Mouse (Mus musculus) heart, embryonic 12.5 days (tissue): ENCODE results near the gene Olfr806. TPM values are rescaled to one million over a fixed set of nuclear protein-coding genes. Genes with fewer than 3 reads are reported as not detected.

Experiments
- ATAC-seq: fragments of 200-750 bp; cut with Nextera tagmentation; 2 replicates; pipeline ENCODE4 v1.8.0; 2017; ENCODE audit warnings: moderate TSS enrichment, moderate library complexity; ENCODE audit not compliant: insufficient number of reproducible peaks, low FRiP score
- H3K27ac ChIP-seq: fragments of 300-500 bp; sonication (generic); 2 replicates; pipeline ENCODE4 v1.5.1; 2016; ENCODE audit warnings: mild to moderate bottlenecking, moderate library complexity; ENCODE audit not compliant: poor library complexity, severe bottlenecking
- H3K27me3 ChIP-seq: fragments of 300-500 bp; sonication (generic); replicated peaks from 2 replicates; pipeline ENCODE4 v1.6.1; 2016; ENCODE audit warnings: mild to moderate bottlenecking, moderate library complexity
- H3K36me3 ChIP-seq: fragments of 300-500 bp; sonication (generic); 2 replicates; pipeline ENCODE4 v1.6.1; 2016; ENCODE audit warnings: mild to moderate bottlenecking, moderate library complexity
- H3K4me1 ChIP-seq: fragments of 300-500 bp; sonication (generic); replicated peaks from 2 replicates; pipeline ENCODE4 v1.6.1; 2016; ENCODE audit warnings: mild to moderate bottlenecking
- H3K4me2 ChIP-seq: fragments of 300-500 bp; sonication (generic); 2 replicates; pipeline ENCODE4 v1.6.1; 2016; ENCODE audit warnings: mild to moderate bottlenecking, moderate library complexity
- H3K4me3 ChIP-seq: fragments of 300-500 bp; sonication (generic); 2 replicates; pipeline ENCODE4 v1.5.1; 2016; ENCODE audit warnings: mild to moderate bottlenecking
- H3K9ac ChIP-seq: fragments of 300-500 bp; sonication (generic); 2 replicates; pipeline ENCODE4 v1.6.1; 2016; ENCODE audit warnings: mild to moderate bottlenecking, moderate library complexity
- H3K9me3 ChIP-seq: fragments of 300-500 bp; sonication (generic); replicated peaks from 2 replicates; pipeline ENCODE4 v1.6.1; 2016; ENCODE audit warnings: mild to moderate bottlenecking, moderate library complexity
- WGBS: fragments of 180-500 bp; shearing (Covaris S2); methylation state at CpG from one replicate; pipeline ENCODE4 v1.1.7; 2016; 5-methylcytosine and 5-hydroxymethylcytosine counted together
- microRNA-seq: library from miRNA; unstranded; fragments of <30 nt; microRNA quantifications from one replicate; pipeline ENCODE4, GENCODE M21; 2017
- polyA plus RNA-seq: library from polyadenylated mRNA; unstranded; fragments of >200 nt; fragmentation: Nextera tagmentation; extraction: Ambion mirVana; gene quantifications from 2 replicates; pipeline ENCODE4 v1.2.1, GENCODE M21; 2016

Olfr806 gene
- not detected in 2 replicates for polyA plus RNA-seq

DNA sequence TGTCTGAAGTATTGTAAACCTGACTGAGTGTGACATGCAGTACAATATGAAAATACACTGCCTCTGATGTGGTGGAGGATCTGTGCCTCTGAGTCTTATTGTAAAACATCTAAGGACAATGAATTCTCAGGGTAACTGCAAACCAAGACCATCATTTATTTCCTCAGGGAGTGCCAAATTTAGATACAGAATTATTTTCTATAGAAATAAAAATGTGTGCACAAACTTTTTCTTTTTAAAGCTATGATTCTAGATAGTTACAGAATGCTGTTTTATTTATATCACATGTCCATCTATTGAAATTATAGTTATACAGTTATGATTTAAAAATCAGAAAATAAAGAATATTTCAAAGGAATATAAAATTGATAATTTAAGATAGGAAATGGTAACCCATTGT, at the start of gene Olfr806:
TSS of gene Olfr806 (minus strand) at position 101 of the 400 bp plus-strand sequence.
- H3K9ac ChIP-seq, result no peak within 1 kb of the TSS
- 0 out of 2 replicates have a peak, but pooled peaks cover 3% of the 10 kb centered on the region for H3K9me3 ChIP-seq
- ATAC-seq, result no peak
- H3K4me2 ChIP-seq, result no peak within 1 kb of the TSS
- no peaks in the 10 kb centered on the region for H3K27me3 ChIP-seq
- no peaks in the 10 kb centered on the region for H3K4me1 ChIP-seq
- no peak within 1 kb of the TSS for H3K4me3 ChIP-seq
- H3K36me3 ChIP-seq, result no peaks in the 10 kb centered on the region
- no peak within 1 kb of the TSS for H3K27ac ChIP-seq

DNA sequence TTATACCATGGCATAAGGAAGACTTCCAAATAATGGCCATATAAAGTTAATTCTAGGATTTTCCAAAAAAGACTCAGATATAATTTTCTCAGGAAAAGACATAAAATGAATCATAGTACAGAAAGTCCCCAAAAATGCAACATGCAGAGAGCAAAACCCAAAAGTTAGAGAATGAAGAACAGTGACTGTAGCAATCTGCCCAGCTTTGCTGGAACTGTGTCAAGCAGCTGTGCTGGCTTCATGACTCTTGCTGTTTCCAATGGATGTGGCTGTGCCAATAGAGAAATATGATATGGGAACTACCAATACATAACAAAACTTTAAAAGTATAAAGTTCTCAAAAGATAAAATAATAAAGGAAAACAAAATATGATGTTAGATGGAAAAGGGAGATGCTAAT, 36.4 kb upstream of the Olfr806 start:
- no peak for ATAC-seq
- H3K4me1 ChIP-seq, result no peaks in the 10 kb centered on the region
- no peak overlapping the region for H3K9ac ChIP-seq
- no peaks in the 10 kb centered on the region for H3K27me3 ChIP-seq
- H3K4me3 ChIP-seq, result no peak overlapping the region
- H3K27ac ChIP-seq, result no peak overlapping the region
- H3K36me3 ChIP-seq, result no peaks in the 10 kb centered on the region
- H3K4me2 ChIP-seq, result no peak overlapping the region
- H3K9me3 ChIP-seq, result no peaks in the 10 kb centered on the region

DNA sequence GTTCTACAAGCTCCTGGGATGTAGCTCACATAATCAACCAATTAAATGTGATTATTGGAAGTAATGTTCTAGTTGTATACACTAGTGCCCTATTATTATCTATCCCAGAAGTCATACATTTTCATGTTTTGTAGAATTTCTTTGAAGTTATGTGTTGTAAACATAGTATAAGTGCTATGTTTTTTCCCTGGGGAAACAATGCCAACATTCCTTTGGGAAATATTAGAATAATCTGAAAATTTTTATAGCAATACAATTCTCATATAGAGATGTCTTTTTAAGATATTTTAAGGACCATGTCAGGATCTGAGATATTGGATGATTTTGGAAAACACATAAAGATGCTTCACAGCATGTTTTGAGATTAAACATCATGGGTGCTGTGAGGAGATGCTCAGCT, 32.6 kb upstream of the Olfr806 start, which contains the start of gene Olfr809:
TSS of gene Olfr809 (plus strand) at position 301 of the 400 bp plus-strand sequence.
- no peaks in the 10 kb centered on the region for H3K36me3 ChIP-seq
- H3K4me1 ChIP-seq, result no peaks in the 10 kb centered on the region
- H3K9ac ChIP-seq, result no peak within 1 kb of the TSS
- no peak within 1 kb of the TSS for H3K4me2 ChIP-seq
- no peak for ATAC-seq
- H3K9me3 ChIP-seq, result no peaks in the 10 kb centered on the region
- H3K4me3 ChIP-seq, result no peak within 1 kb of the TSS
- H3K27ac ChIP-seq, result no peak within 1 kb of the TSS
- H3K27me3 ChIP-seq, result no peaks in the 10 kb centered on the region

DNA sequence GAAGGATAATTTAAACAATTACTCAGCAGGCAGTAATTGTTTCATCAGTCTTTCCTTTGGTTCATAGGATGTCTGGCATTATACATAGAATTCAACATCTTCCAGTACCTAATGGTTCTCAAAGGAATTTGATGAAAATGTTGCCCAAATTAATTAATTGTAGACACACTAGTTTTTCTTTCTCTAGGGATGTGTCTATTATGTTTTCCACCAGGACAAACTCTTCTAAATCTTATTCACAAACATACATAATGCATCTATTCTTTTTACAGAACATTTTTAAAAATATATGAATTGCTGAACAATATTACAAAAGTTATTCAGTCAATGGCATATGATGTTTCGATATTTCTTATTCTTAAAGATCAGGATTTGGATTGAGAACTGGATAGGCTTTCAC, 23.5 kb upstream of the Olfr806 start, which contains the start of gene Olfr808:
TSS of gene Olfr808 (plus strand) at position 301 of the 400 bp plus-strand sequence.
- H3K9ac ChIP-seq, result no peak within 1 kb of the TSS
- H3K27ac ChIP-seq, result no peak within 1 kb of the TSS
- WGBS, result 79% methylated on average over 1 of the region's 1 CpGs
- no peak for ATAC-seq
- H3K36me3 ChIP-seq, result no peaks in the 10 kb centered on the region
- H3K4me3 ChIP-seq, result no peak within 1 kb of the TSS
- no peaks in the 10 kb centered on the region for H3K9me3 ChIP-seq
- H3K4me2 ChIP-seq, result no peak within 1 kb of the TSS
- no peaks in the 10 kb centered on the region for H3K27me3 ChIP-seq
- no peaks in the 10 kb centered on the region for H3K4me1 ChIP-seq

DNA sequence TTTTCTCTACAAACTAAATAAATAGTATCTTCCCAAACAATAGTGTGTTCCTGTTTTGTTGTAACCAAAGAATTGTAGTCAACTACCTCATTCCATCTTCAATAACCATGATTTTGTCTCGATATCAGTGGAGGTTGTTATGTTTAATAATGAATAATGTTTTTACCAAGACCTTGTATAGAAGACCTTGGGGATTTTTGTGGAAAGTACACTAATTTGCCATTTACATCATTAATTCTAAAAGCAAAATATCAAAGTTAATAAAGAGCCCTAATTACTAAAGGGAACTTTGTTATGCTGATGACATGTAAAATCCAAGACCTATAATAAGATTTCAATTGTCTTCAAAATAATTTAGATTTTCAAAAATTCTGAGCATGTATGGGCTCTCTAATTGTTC, 16.0 kb upstream of the Olfr806 start, which contains the start of gene Olfr807:
TSS of gene Olfr807 (minus strand) at position 101 of the 400 bp plus-strand sequence.
- H3K4me3 ChIP-seq, result no peak within 1 kb of the TSS
- no peak for ATAC-seq
- 75% methylated on average over 1 of the region's 1 CpGs for WGBS
- no peaks in the 10 kb centered on the region for H3K9me3 ChIP-seq
- no peaks in the 10 kb centered on the region for H3K27me3 ChIP-seq
- H3K27ac ChIP-seq, result no peak within 1 kb of the TSS
- no peak within 1 kb of the TSS for H3K4me2 ChIP-seq
- H3K4me1 ChIP-seq, result no peaks in the 10 kb centered on the region
- H3K9ac ChIP-seq, result no peak within 1 kb of the TSS
- H3K36me3 ChIP-seq, result no peaks in the 10 kb centered on the region

DNA sequence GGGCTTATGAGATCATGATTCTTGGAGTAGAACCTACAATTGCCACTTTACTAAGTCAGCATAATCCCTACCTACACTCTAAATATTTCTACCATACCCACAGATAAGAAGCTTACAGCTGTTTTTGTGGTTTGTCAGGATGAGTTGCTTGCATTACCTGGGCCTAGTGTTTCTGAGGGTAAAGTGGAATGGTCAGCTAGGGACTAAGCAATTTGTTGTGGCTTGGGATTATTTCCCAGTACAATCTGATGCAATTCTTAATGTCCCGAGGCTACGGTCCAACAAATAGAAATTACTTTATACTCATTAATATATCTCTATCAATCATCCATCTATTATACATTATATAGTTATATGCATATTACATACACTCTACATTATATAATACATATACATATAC, 12.4 kb downstream of the Olfr806 start, which contains the start of gene Olfr805:
TSS of gene Olfr805 (minus strand) at position 101 of the 400 bp plus-strand sequence.
- ATAC-seq, result no peak
- H3K27ac ChIP-seq, result no peak within 1 kb of the TSS
- no peak within 1 kb of the TSS for H3K9ac ChIP-seq
- WGBS, result 99% methylated on average over 2 of the region's 2 CpGs
- no peaks in the 10 kb centered on the region for H3K36me3 ChIP-seq
- H3K4me2 ChIP-seq, result no peak within 1 kb of the TSS
- no peaks in the 10 kb centered on the region for H3K27me3 ChIP-seq
- no peak within 1 kb of the TSS for H3K4me3 ChIP-seq
- H3K9me3 ChIP-seq, result 0 out of 2 replicates have a peak, but pooled peaks cover 7% of the 10 kb centered on the region
- H3K4me1 ChIP-seq, result no peaks in the 10 kb centered on the region

DNA sequence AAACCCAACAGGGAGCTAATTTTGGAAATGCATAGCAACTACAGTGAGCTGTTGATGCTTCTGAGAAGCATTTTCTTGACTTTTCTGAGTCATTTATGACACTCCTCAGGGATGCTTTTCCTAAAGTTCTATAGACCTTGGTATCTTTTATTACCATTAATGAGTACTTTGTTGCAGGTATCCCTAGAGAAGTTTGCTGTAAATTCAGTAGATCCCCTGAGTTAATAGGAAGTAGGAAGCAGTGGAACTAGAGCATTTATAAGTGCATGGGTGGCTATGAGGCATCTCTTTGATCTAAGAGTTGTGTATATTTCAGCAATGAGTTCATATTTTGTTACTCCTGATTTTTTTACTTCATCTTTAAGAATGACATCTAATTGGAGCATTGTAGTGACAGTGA, 38.8 kb downstream of the Olfr806 start, which contains the start of gene Olfr804:
TSS of gene Olfr804 (plus strand) at position 301 of the 400 bp plus-strand sequence.
- H3K4me3 ChIP-seq, result no peak within 1 kb of the TSS
- no peaks in the 10 kb centered on the region for H3K36me3 ChIP-seq
- no peaks in the 10 kb centered on the region for H3K4me1 ChIP-seq
- no peak within 1 kb of the TSS for H3K4me2 ChIP-seq
- ATAC-seq, result no peak
- no peaks in the 10 kb centered on the region for H3K27me3 ChIP-seq
- H3K27ac ChIP-seq, result no peak within 1 kb of the TSS
- H3K9me3 ChIP-seq, result no peaks in the 10 kb centered on the region
- H3K9ac ChIP-seq, result no peak within 1 kb of the TSS

DNA sequence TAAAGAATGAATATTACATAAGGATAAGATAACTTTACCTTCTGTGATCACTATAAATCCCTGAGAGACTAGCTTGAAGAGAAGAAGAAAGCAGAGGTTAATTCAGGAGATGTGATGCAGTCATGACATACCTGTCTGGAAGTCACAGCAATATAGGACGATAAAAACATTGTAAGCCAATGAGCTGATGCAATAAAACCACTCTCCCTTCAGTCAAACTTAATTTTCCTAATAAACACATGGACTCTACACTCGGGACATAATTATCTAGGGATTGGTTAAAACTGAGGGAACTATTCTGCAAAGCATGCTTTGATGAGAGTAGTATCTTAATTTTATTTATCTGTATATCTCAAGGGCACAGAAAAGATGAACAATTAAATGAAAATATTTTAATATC, 47.5 kb downstream of the Olfr806 start, which contains the start of gene Olfr803:
TSS of gene Olfr803 (minus strand) at position 101 of the 400 bp plus-strand sequence.
- no peaks in the 10 kb centered on the region for H3K36me3 ChIP-seq
- no peak within 1 kb of the TSS for H3K4me2 ChIP-seq
- H3K27me3 ChIP-seq, result no peaks in the 10 kb centered on the region
- 64% methylated on average over 2 of the region's 2 CpGs for WGBS
- no peaks in the 10 kb centered on the region for H3K9me3 ChIP-seq
- no peak within 1 kb of the TSS for H3K27ac ChIP-seq
- no peaks in the 10 kb centered on the region for H3K4me1 ChIP-seq
- H3K9ac ChIP-seq, result no peak within 1 kb of the TSS
- no peak for ATAC-seq
- no peak within 1 kb of the TSS for H3K4me3 ChIP-seq

DNA sequence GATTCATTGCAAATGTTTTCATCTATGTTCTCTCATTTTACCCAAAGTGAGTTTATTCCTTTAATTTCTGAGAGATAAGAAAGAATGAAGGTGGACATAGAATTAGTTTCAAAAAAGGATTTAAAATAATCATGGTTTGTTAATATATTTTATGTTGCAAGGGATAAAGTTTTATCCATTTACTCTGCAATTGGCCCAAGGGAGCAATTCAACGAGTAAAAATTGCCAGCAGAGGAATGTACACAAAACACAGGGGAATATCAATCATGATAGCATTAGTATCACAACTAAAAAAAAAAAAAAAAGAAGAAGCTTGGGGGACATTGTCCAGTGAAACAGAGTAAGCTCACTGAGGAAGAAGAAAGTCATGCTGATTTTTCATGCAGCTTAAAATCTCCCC, 53.7 kb downstream of the Olfr806 start, which contains the start of gene Olfr802:
TSS of gene Olfr802 (minus strand) at position 101 of the 400 bp plus-strand sequence.
- Histone ChIP-seq H3K27ac (no peak within 1 kb of the TSS), H3K4me1 (no peaks in the 10 kb centered on the region), H3K9ac (no peak within 1 kb of the TSS), H3K27me3 (no peaks in the 10 kb centered on the region), H3K4me2 (no peak within 1 kb of the TSS), H3K9me3 (no peaks in the 10 kb centered on the region), H3K4me3 (no peak within 1 kb of the TSS), H3K36me3 (no peaks in the 10 kb centered on the region)
- WGBS, result 51% methylated on average over 1 of the region's 1 CpGs
- no peak for ATAC-seq

Small RNA genes lying within 50 kb of the gene (microRNA-seq; reads per million reads assigned to microRNA genes)
- gene Gm24485, result not detected

Other genes with a start within 250 kb of the Olfr806 start
- gene Olfr790, start 243.4 kb downstream of the Olfr806 start, polyA plus RNA-seq, result not detected in 2 replicates
- gene Olfr791, start 220.1 kb downstream of the Olfr806 start, polyA plus RNA-seq, result not detected in 2 replicates
- not detected in 2 replicates for gene Olfr792, start 202.8 kb downstream of the Olfr806 start, polyA plus RNA-seq
- gene Olfr794, start 174.3 kb downstream of the Olfr806 start, polyA plus RNA-seq, result not detected in 2 replicates
- not detected in 2 replicates for gene Olfr796, start 129.4 kb downstream of the Olfr806 start, polyA plus RNA-seq
- not detected in 2 replicates for gene Olfr798, start 114.0 kb downstream of the Olfr806 start, polyA plus RNA-seq
- not detected in 2 replicates for gene Olfr799, start 104.4 kb downstream of the Olfr806 start, polyA plus RNA-seq
- gene Olfr800, start 84.2 kb downstream of the Olfr806 start, polyA plus RNA-seq, result not detected in 2 replicates
- gene Olfr801, start 68.1 kb downstream of the Olfr806 start, polyA plus RNA-seq, result not detected in 2 replicates
- not detected in 2 replicates for gene Olfr802, start 53.8 kb downstream of the Olfr806 start, polyA plus RNA-seq
- not detected in 2 replicates for gene Olfr803, start 47.6 kb downstream of the Olfr806 start, polyA plus RNA-seq
- not detected in 2 replicates for gene Olfr804, start 38.7 kb downstream of the Olfr806 start, polyA plus RNA-seq
- not detected in 2 replicates for gene Olfr805, start 12.5 kb downstream of the Olfr806 start, polyA plus RNA-seq
- not detected in 2 replicates for gene Olfr807, start 15.9 kb upstream of the Olfr806 start, polyA plus RNA-seq
- gene Olfr808, start 23.6 kb upstream of the Olfr806 start, polyA plus RNA-seq, result not detected in 2 replicates
- gene Olfr809, start 32.7 kb upstream of the Olfr806 start, polyA plus RNA-seq, result not detected in 2 replicates
- gene Olfr810, start 53.0 kb upstream of the Olfr806 start, polyA plus RNA-seq, result not detected in 2 replicates
- gene Olfr811, start 62.5 kb upstream of the Olfr806 start, polyA plus RNA-seq, result not detected in 2 replicates
- gene Olfr812, start 104.2 kb upstream of the Olfr806 start, polyA plus RNA-seq, result not detected in 2 replicates
- not detected in 2 replicates for gene Olfr813, start 113.4 kb upstream of the Olfr806 start, polyA plus RNA-seq
- gene Olfr814, start 137.9 kb upstream of the Olfr806 start, polyA plus RNA-seq, result not detected in 2 replicates
- gene Olfr815, start 163.9 kb upstream of the Olfr806 start, polyA plus RNA-seq, result not detected in 2 replicates
- not detected in 2 replicates for gene Olfr816, start 173.7 kb upstream of the Olfr806 start, polyA plus RNA-seq
- gene Olfr818, start 207.2 kb upstream of the Olfr806 start, polyA plus RNA-seq, result not detected in 2 replicates
- gene Olfr819, start 225.3 kb upstream of the Olfr806 start, polyA plus RNA-seq, result not detected in 2 replicates
- gene Olfr247, start 234.2 kb upstream of the Olfr806 start, polyA plus RNA-seq, result not detected in 2 replicates
- gene Gm10310, start 243.1 kb upstream of the Olfr806 start, polyA plus RNA-seq, result not detected in 2 replicates